Mouse (Mus musculus): Measurements from ENCODE around the gene Itgav. TPM values are rescaled to one million over a fixed set of nuclear protein-coding genes. Genes with fewer than 3 reads are reported as not detected.

Itgav gene
- total RNA-seq, 2 experiments from 2014 or later, result 122 to 131 TPM

DNA sequence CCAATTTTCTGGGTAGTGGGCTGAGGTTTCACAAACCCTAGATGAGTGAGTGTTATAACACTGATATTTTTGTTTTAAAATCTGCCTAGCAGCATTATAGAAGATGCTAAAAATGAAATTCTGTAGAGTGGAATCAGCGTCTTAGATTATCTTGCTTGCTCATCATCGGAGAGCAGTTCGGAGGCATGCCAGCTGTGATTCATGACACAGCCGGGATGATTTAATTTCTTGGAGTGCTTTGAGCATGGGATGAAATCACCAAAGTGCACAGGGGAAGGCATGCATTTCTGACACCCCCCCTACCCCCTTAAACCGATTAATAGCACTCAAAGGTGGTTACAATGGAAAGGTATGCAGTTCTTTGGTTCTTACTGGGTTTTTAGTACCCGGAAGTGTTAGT, 89.8 kb downstream of the Itgav start:
- peak; percentile 57 to 64 for DNase-seq

DNA sequence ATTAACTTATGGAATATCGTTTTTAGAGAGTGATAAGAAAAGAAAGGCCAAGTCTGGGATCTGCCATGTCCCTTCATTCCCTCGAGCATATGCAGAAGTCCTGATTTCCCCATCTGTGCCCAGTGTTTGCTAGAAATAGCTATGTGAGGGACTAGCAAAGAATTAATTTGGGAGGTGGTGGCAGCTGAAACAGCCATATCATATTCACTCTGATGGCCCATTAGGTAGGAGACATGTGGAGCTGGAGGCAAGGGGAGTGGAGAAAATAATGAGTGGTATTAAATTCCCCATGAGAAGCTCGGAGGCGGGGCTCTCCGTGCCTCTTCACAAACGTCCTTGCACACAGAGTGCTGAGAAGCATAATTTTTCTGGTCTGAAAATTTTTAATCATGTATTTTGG, 92.0 kb downstream of the Itgav start:
- no peak for DNase-seq

DNA sequence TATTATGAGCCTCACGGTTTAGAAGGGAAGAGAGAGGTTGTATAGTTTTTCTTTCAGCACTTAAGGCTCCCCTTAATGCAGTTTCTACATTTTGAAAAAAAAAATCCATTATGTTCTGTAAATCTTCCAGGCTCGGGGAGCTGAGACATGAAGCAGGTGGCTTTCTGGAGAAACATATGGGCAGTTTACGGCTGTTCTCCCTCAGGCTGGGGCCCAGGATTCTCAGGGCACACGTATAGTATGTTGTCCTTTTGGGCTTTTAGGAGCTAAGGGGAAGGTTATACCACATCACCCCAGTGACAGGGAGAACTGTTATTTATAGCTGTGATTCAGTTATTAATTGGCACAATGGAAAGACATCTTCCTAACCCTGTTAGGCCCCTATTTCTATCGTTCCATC, 101.0 kb downstream of the Itgav start:
- no peak for DNase-seq

DNA sequence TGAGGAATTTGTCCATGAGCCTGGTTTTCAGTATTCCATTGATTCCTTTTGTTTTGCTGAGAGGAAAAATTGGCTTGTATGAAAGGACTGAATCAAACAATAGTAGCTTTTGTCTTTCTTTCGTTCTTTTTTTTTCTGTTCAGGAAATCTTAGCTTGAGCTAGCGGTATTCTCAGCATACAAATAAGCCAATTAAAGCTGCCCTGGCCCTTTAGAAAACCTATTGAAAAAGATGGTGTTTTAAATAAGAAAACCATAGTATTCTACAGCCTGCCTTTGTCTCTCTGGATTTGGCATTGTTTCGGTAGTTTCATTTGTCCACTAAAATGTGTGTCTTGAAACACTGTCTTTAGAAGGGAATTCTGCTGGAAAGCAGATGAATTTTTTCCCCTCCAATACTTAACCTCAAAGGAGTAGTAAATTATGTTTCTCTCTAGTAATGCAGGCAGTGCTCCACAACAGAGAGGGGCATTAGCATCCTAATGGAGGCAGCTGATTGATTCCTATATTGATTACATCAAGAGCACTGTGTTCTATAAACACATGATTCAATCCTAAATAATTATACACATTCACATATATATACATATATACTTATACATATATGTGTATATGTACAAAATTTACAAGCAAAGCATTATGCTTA, 104.8 kb downstream of the Itgav start:
- no peak for DNase-seq

DNA sequence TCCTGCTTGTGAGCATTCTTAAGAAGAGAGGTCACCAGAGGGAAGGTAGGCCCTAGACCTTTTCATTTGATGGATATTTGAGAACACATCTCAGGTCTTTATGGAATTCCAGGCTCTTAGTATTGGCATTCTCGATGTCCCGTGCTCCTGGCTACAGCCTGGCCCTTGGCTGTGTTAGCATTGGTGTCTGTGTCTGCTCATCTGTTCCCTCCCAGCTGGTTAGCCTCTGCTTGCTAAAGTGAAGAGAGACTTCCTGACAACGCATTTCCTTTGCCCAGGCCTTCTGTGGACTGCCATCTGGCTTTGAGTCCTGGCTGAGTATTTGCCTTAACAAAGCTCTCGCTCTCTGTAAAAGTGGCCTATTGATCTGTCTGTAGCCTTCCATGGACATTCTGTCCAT, 108.7 kb downstream of the Itgav start:
- DNase-seq, result no peak

DNA sequence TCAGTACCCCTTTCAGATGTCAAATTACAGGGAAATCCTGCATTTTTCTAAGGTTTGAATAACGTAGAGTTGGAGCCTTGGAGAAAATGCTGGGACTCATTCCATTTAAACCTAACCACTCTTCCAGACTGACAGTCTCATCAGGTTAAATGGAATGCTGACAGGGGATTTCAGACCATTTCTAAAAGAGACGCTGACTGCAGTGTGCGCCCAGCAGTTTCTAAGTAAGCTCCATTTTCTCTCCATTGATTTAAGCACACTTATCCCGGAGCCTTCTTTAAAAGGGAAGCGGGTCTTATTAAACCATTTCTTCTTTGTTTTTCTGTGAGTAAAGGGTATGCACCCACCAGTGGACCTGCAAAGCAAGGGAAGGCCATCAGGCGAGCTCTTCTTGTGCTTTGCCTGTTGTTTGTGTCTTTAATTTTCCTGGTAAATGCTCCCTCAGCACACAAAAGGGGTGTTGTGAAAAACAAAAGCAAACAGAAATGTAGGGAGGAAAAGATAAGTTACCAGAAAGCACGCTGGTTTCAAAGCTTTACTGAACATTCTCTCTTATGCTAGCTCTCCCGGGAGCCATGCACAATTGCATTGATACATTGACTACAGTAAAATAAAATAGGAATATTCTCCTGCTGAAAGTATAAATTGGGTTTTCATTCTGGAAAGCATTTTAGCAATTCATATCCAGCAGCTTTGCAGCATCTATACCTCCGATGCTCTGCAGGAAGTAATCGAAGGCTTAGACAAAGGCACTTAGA, 111.3 kb downstream of the Itgav start:
- no peak for DNase-seq

DNA sequence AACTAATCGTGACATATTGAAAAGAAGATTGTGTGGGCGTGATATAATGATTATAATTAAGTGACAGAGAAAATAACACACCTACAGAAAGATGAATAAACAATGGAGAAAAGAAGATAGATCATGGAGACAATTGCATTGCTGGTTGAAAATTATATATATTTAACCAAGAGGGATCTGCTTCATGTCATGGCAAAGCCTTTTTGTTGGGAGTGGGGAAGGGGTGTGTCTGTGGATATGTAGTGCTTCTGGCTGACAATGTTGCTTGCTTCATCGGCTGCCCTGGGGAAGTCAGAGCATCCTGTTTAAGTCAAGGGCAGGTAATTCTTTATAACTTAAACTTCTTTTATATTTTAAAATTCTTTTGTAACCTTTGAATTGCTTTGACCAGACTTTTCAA, 124.3 kb downstream of the Itgav start:
- no peak for DNase-seq

DNA sequence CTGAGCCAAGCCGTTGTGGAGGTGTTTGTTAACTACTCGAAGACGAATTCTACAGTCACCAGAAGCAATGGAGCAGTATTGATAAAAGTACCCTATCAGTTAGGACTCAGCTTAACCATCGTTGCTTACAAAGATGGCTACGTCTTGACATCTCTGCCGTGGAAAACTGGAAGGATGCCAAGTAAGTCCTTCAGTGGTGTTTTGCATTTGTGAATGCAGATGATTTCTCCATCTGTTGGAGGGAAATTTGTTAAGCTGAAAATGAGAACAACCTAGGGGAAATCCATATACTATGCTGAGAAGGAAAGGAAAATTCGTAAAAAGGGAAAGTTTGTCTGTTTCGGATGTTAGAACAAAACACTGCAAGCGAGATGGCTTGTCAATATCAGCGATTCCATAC, 129.2 kb downstream of the Itgav start:
- no peak for DNase-seq

DNA sequence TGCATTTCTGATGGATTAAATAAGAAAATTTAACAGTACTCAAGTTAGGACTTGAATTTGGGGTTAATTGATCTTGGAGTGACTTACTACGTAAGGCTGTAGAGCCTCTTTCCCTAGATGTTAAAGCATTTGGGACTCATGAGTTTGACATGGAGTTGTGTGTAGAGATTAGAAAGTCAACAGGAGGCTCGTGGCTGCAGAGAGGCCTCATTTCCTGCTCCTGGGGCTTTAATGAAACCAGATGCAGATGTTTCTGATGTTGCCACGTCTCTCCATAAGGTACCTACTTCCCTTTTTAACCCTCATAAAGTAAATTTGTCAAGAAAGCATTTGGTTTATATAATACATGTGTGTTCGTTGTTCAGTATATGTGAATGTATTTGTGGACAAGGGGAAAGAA, 132.0 kb downstream of the Itgav start:
- DNase-seq, result no peak

Other genes with a start within 250 kb of the Itgav start
- gene Zc3h15, start 80.0 kb upstream of the Itgav start, total RNA-seq (2021), result 100 to 1,000 TPM in 1 of 2 experiments, 10 to 100 TPM in 1; 99.7 to 104 TPM
- gene Fam171b, start 88.2 kb downstream of the Itgav start, total RNA-seq (2021), result 1 to 10 TPM; 3.8 to 4.0 TPM
- not detected for gene Zswim2, start 216.8 kb downstream of the Itgav start, total RNA-seq (2021)
- 1 to 10 TPM; 1.5 to 1.7 TPM for gene Gm13698, start 231.3 kb downstream of the Itgav start, total RNA-seq (2021)
- gene Gm13693, start 237.1 kb downstream of the Itgav start, total RNA-seq (2021), result 1 to 10 TPM; 1.5 to 1.7 TPM
- gene Gm13695, start 242.9 kb downstream of the Itgav start, total RNA-seq (2021), result not detected
- 1 to 10 TPM; 1.5 to 1.7 TPM for gene Gm13696, start 248.7 kb downstream of the Itgav start, total RNA-seq (2021)

Data from adrenal gland, postnatal 36 days (tissue).